Mouse (Mus musculus) T-helper 1 cell (primary cell): Measurements from ENCODE around the gene Vps25.

ENCODE experiments used
- in situ Hi-C: fragments of 300-600 bp; cut with MboI, MseI; formaldehyde crosslinking; loops from one replicate; pipeline ENCODE4 v1.15.1; 2025; ENCODE audit warnings: high pct_unique_total_duplicates

The Vps25 gene

GRCm38 (mm10) chr11:101245071-101245470 is 8.4 kb upstream of the Vps25 start:
- in situ Hi-C loops = loop anchor here (5.0 kb wide), 1 partner anchor 33 kb away; no protein-coding TSS in a partner anchor

GRCm38 (mm10) chr11:101245855-101246701 is 7.4 kb upstream of the Vps25 start, which contains the start of gene Ramp2:
Ramp2 (plus strand) TSS chr11:101246028.
- in situ Hi-C loops = loop anchor here (5.0 kb wide), 1 partner anchor 34 kb away; no protein-coding TSS in a partner anchor

- in situ Hi-C loops = loop anchor here (5.0 kb wide), 1 partner anchor 34 kb away; no protein-coding TSS in a partner anchor
Measured at GRCm38 (mm10) chr11:101246702-101247012, 6.8 kb upstream of the Vps25 start.

- in situ Hi-C loops = loop anchor here (5.0 kb wide), 1 partner anchor 35 kb away; no protein-coding TSS in a partner anchor
Measured at GRCm38 (mm10) chr11:101247521-101248030, 5.9 kb upstream of the Vps25 start.

- in situ Hi-C loops = loop anchor here (5.0 kb wide), 1 partner anchor 36 kb away; no protein-coding TSS in a partner anchor
Measured at GRCm38 (mm10) chr11:101248258-101248994, 5.1 kb upstream of the Vps25 start.

- in situ Hi-C loops = no loop called here
Measured at GRCm38 (mm10) chr11:101251031-101251430, 2.5 kb upstream of the Vps25 start.

- in situ Hi-C loops = no loop called here
Measured at GRCm38 (mm10) chr11:101252941-101253340, 566 bp upstream of the Vps25 start.

- in situ Hi-C loops = no loop called here
Measured at GRCm38 (mm10) chr11:101255826-101256775, 2.6 kb downstream of the Vps25 start.

GRCm38 (mm10) chr11:101259261-101259712 is 5.8 kb downstream of the Vps25 start:
- in situ Hi-C loops = no loop called here

GRCm38 (mm10) chr11:101259948-101260825 is 6.7 kb downstream of the Vps25 start, which contains the start of gene Wnk4:
Wnk4 (plus strand) TSS chr11:101260567.
- in situ Hi-C loops = no loop called here

GRCm38 (mm10) chr11:101260826-101261380 is 7.4 kb downstream of the Vps25 start:
- in situ Hi-C loops = no loop called here

- in situ Hi-C loops = no loop called here
Measured at GRCm38 (mm10) chr11:101262272-101262967, 8.9 kb downstream of the Vps25 start.

GRCm38 (mm10) chr11:101263138-101263988 is 9.9 kb downstream of the Vps25 start:
- in situ Hi-C loops = no loop called here

- in situ Hi-C loops = no loop called here
Measured at GRCm38 (mm10) chr11:101263989-101264280, 10.4 kb downstream of the Vps25 start.

GRCm38 (mm10) chr11:101264954-101265471 is 11.5 kb downstream of the Vps25 start:
- in situ Hi-C loops = no loop called here

- in situ Hi-C loops = no loop called here
Measured at GRCm38 (mm10) chr11:101265906-101266305, 12.4 kb downstream of the Vps25 start.

- in situ Hi-C loops = no loop called here
Measured at GRCm38 (mm10) chr11:101269577-101270116, 16.1 kb downstream of the Vps25 start.

GRCm38 (mm10) chr11:101272446-101272845 is 18.9 kb downstream of the Vps25 start:
- in situ Hi-C loops = no loop called here
